Mouse (Mus musculus): ENCODE measurements at regions not wholly inside any gene's neighbourhood (a gene's known extent, or its start where the extent isn't known, plus 50 kb on each side); places are given as distances from the start of the nearest gene placed in this dataset.

DNA sequence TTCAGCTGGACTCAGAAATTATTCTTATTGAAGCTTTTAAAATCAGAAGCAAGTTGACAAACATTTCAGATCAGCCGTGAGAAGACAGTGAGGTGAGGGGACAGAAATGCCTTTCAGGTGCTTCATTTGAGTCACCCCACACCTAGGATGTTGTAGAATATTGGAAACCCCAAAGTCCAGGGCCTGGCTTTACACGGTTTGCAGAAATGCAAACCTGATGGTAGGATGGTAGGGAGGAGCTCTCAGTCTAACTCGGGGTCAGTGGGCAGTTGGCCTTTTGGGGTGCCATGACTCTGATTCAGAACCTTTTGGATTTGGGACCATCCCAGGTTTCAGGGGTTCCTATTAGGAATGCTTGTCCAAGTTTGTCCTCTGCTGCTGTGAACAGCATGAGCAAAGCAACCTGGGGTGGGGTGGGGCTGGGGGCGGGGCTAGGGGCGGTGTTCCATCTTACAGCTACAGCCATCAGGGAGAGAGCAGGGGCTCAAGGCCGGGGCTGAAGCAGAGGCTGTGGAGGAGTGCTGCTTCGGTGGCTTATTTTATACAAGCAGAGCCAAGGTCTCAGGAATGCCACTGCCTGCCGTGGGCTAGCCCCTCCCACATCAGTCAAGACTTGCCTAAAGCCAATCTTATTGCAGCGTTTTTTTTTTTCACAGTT, 113.3 kb downstream of the Amer2 start:
- Histone ChIP-seq H3K9me3 (peaks cover 12% of the 10 kb centered on the region), H3K27me3 (replicated peaks) (peaks cover 32% of the 10 kb centered on the region), H3K36me3 (replicated peaks; ENCODE audit: low read length) (no peaks in the 10 kb centered on the region), H3K4me1 (peaks cover 9% of the 10 kb centered on the region), H3K4me3 (replicated peaks) (no peak overlapping the region)
- TF ChIP-seq FLI1 (IDR thresholded peaks at IDR 0.05; ENCODE audit: low read length) = no peak
- no peak for TF ChIP-seq GATA1 (IDR thresholded peaks at IDR 0.05; ENCODE audit: borderline replicate concordance, low read length)

DNA sequence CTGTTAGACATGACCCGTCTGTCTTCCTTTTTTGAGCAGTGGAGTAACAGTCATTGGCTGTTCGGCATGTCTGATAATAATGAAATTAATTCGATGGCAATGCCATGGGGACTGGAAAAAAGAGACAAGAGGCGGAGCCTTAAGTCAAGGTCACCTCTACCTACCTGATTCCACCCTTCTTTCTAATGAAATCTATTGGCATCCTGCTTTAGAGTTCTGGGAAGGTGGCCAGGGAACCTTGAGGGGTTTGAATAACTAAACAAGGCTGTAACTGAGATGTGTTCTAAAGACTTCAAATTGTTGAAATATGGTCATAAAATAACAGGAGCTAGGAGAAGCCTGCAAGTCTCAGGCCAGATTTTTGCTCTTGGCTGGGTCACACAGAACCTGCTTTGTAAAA, 116.1 kb downstream of the Amer2 start:
- no peak for TF ChIP-seq FLI1 (IDR thresholded peaks at IDR 0.05; ENCODE audit: low read length)
- TF ChIP-seq GATA1 (IDR thresholded peaks at IDR 0.05; ENCODE audit: borderline replicate concordance, low read length) = no peak
- no peaks in the 10 kb centered on the region for H3K36me3 ChIP-seq (replicated peaks; ENCODE audit: low read length)
- peaks cover 24% of the 10 kb centered on the region for H3K27me3 ChIP-seq (replicated peaks)
- H3K4me3 ChIP-seq (replicated peaks) = no peak overlapping the region
- H3K9me3 ChIP-seq = peaks cover 11% of the 10 kb centered on the region
- H3K4me1 ChIP-seq = peaks cover 9% of the 10 kb centered on the region

DNA sequence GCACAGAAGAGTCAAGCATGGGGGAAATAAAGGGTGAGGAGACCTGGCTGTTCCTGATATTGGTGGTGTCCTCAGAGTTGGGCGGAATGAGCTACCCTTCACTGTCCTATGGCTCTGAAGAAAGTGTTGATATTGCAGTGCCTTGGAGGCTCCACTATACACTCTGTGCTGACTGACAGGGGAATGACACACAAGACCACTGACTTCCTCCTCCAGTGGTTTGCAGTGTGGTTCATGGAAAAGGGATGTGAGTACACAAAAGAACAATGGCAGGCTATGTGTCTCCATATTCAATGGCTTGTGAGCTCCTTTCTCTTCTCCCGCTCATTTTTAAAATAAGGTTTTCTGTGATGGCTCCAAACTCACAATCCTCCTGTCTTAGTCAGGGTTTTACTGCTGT, 117.8 kb downstream of the Amer2 start:
- Histone ChIP-seq H3K4me3 (replicated peaks) (no peak overlapping the region), H3K4me1 (no peaks in the 10 kb centered on the region; the same call in 1 of the 2 replicates), H3K36me3 (replicated peaks; ENCODE audit: low read length) (no peaks in the 10 kb centered on the region), H3K9me3 (peaks cover 8% of the 10 kb centered on the region), H3K27me3 (replicated peaks) (peaks cover 7% of the 10 kb centered on the region)
- no peak for TF ChIP-seq FLI1 (IDR thresholded peaks at IDR 0.05; ENCODE audit: low read length)

DNA sequence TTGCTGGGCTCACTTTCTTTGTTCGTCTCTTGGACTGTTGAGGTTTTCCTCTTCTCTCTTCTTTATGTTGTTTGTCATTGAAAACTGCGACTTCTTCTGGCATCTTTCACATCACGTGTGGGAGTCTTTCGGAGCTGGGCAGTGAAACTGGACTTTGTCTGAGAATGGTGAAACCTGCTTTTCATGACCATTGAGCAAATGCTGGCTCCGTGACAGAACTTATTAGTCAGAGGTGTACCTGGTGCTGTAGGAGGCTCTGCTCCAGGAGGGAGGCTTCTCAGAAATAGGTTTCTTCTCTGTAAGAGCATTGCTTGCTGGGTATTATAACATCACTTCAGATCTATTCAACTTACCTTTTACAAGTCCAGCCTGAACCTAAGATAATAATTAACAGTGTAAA, 122.4 kb downstream of the Amer2 start:
- H3K9me3 ChIP-seq = peaks cover 6% of the 10 kb centered on the region
- no peaks in the 10 kb centered on the region for H3K36me3 ChIP-seq (replicated peaks; ENCODE audit: low read length)
- H3K4me3 ChIP-seq (replicated peaks) = no peak overlapping the region
- no peak for TF ChIP-seq FLI1 (IDR thresholded peaks at IDR 0.05; ENCODE audit: low read length)
- TF ChIP-seq GATA1 (IDR thresholded peaks at IDR 0.05; ENCODE audit: borderline replicate concordance, low read length) = no peak
- H3K27me3 ChIP-seq (replicated peaks) = peaks cover 2% of the 10 kb centered on the region
- H3K4me1 ChIP-seq = no peaks in the 10 kb centered on the region

DNA sequence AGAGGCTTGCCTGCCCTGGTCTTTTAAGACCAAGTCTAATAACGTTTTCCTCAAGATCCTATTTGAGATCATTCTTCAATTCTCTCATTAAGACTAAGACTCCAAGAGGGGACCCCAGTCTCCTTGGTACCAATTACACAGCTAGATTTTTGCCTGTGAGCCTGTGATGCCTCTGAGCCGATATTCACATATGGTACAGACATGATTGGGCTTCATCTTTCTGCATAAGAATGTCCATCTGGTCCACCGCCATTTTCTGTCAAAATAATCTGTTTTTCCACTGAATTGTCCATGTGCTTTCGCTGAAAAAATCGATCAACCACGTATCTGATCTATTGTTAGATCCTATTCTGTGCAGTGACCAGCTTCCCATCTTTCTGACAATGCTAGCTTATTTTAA, 129.5 kb downstream of the Amer2 start:
- Histone ChIP-seq H3K36me3 (replicated peaks; ENCODE audit: low read length) (no peaks in the 10 kb centered on the region), H3K4me1 (no peaks in the 10 kb centered on the region), H3K9me3 (peaks cover 6% of the 10 kb centered on the region; the same call in 1 of the 2 replicates), H3K27me3 (replicated peaks) (peaks cover 6% of the 10 kb centered on the region), H3K4me3 (replicated peaks) (no peak overlapping the region)
- TF ChIP-seq FLI1 (IDR thresholded peaks at IDR 0.05; ENCODE audit: low read length) (no peak), GATA1 (IDR thresholded peaks at IDR 0.05; ENCODE audit: borderline replicate concordance, low read length) (no peak)

DNA sequence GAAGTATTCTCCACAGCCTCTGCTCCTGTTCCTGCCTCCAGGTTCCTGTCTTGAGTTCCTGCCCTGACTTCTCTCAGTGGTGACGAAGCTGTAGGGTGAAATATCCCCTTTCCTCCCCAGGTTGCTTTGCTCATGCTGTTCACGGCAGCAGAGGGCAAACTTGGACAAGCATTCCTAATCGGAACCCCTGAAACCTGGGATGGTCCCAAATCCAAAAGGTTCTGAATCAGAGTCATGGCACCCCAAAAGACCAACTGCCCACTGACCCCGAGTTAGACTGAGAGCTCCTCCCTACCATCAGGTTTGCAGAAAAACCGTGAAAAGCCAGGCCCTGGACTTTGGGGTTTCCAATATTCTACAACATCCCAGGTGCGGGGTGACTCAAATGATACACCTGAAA, 128.7 kb upstream of the Spata13 start:
- Histone ChIP-seq H3K4me1 (no peaks in the 10 kb centered on the region), H3K4me3 (replicated peaks) (no peak overlapping the region), H3K36me3 (replicated peaks; ENCODE audit: low read length) (no peaks in the 10 kb centered on the region), H3K27me3 (replicated peaks) (peaks cover 6% of the 10 kb centered on the region), H3K9me3 (peaks cover 6% of the 10 kb centered on the region; the same call in 1 of the 2 replicates)
- TF ChIP-seq FLI1 (IDR thresholded peaks at IDR 0.05; ENCODE audit: low read length) (no peak), GATA1 (IDR thresholded peaks at IDR 0.05; ENCODE audit: borderline replicate concordance, low read length) (no peak)

DNA sequence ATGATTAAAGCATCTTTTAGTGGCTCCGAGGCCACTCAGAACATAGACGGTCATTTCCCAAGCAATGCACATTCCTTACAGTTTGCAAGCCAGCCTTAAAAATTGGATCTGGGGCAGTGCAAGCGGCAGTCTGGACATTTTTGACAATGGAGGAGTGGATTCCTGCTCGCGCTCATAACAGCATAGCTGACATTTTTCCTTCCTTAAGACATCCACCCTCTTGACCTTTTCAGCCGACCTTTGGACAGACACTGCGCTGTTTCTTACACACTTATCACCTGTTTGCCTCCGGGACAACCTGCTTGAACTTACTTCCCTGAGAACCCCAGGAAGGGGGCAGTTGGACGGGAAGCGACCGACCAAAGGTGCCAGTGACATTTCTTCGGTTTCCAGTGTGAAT, 127.5 kb upstream of the Spata13 start:
- peaks cover 7% of the 10 kb centered on the region for H3K27me3 ChIP-seq (replicated peaks)
- no peak overlapping the region for H3K4me3 ChIP-seq (replicated peaks)
- H3K9me3 ChIP-seq = peaks cover 6% of the 10 kb centered on the region; the same call in 1 of the 2 replicates
- TF ChIP-seq FLI1 (IDR thresholded peaks at IDR 0.05; ENCODE audit: low read length) (no peak), GATA1 (IDR thresholded peaks at IDR 0.05; ENCODE audit: borderline replicate concordance, low read length) (no peak)
- no peaks in the 10 kb centered on the region for H3K4me1 ChIP-seq
- H3K36me3 ChIP-seq (replicated peaks; ENCODE audit: low read length) = no peaks in the 10 kb centered on the region

DNA sequence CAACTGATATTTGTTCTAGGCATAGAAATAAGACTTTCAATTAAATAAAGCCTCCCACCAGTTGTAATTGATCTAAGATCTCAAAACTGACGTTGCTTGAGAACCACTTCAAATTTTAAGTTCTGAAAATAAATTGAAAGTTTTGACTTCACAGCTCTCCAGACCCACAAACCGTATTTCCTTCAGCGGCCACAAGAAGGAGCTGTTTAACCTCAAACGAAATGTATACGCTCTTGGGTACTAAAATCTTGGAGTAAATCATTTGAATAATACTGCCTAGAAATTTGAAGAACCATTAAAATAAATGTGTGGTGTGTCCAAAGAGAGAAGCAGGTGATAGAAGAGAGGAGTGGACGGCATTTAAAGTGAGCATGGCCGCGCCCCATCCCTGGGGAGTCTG, 120.2 kb upstream of the Spata13 start:
- Histone ChIP-seq H3K27me3 (replicated peaks) (peaks cover 7% of the 10 kb centered on the region), H3K9me3 (no peaks in the 10 kb centered on the region), H3K36me3 (replicated peaks; ENCODE audit: low read length) (no peaks in the 10 kb centered on the region), H3K4me3 (replicated peaks) (no peak overlapping the region), H3K4me1 (peaks cover 4% of the 10 kb centered on the region; the same call in 1 of the 2 replicates)
- TF ChIP-seq FLI1 (IDR thresholded peaks at IDR 0.05; ENCODE audit: low read length) = no peak
- no peak for TF ChIP-seq GATA1 (IDR thresholded peaks at IDR 0.05; ENCODE audit: borderline replicate concordance, low read length)

DNA sequence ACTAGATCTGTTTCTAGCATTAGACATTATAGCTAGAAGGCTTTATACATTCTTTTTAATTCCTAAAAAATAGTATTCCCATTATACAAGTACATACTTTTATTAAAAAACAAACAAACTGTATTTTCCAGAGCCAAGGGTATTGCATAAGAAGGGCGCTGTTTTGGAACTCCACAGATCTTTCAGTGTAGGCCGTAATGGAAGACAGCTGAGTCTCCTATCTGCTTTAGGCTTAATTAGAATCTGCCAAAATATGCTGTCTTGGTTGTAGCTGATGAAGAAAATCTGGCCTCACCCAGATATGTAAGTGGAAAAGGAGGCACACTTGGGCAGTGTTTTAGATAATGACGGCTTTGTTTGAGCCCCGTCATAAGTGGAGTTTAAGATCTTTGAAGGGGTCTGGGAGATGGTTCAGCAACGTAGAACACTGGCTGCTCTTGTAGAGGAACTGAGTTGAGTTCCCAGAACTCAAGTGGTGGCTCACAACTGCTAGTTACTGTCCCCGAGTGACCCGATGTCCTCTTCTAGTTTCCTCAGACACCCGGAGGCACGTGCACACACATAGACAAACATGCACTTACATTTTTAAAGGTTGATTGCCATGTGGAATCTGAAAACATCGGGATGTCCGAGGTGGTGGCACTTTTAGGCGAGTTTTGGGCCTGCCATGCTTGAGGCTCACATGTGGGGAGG, 118.6 kb upstream of the Spata13 start:
- Histone ChIP-seq H3K9me3 (no peaks in the 10 kb centered on the region), H3K36me3 (replicated peaks; ENCODE audit: low read length) (no peaks in the 10 kb centered on the region), H3K4me1 (peaks cover 4% of the 10 kb centered on the region; the same call in 1 of the 2 replicates), H3K27me3 (replicated peaks) (peaks cover 7% of the 10 kb centered on the region), H3K4me3 (replicated peaks) (no peak overlapping the region)
- no peak for TF ChIP-seq FLI1 (IDR thresholded peaks at IDR 0.05; ENCODE audit: low read length)
- no peak for TF ChIP-seq GATA1 (IDR thresholded peaks at IDR 0.05; ENCODE audit: borderline replicate concordance, low read length)

DNA sequence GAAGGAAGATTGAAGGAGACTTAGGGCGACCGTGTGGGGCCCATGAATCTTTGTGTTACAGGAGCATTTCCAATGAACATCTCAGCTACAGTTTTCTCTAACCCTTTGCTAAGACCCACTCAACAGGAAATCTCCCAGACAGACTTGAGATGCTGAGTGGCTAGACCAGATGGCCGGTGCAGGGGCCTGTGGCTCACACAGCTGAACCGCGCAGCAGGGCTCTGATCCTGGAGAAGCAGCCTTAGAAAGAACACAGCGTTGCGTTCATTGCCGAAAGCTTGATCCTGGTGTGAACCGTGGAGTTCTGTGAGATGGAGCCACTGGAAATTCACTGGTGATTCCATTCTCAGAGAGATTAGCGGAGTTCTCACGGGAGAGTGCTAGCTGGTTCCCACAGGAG, 115.9 kb upstream of the Spata13 start:
- Histone ChIP-seq H3K9me3 (no peaks in the 10 kb centered on the region), H3K4me1 (peaks cover 4% of the 10 kb centered on the region; the same call in 1 of the 2 replicates), H3K27me3 (replicated peaks) (peaks cover 6% of the 10 kb centered on the region), H3K36me3 (replicated peaks; ENCODE audit: low read length) (no peaks in the 10 kb centered on the region), H3K4me3 (replicated peaks) (no peak overlapping the region)
- TF ChIP-seq GATA1 (IDR thresholded peaks at IDR 0.05; ENCODE audit: borderline replicate concordance, low read length) (no peak), FLI1 (IDR thresholded peaks at IDR 0.05; ENCODE audit: low read length) (no peak)
